Mouse (Mus musculus) layer of hippocampus, adult 2 months (tissue): ENCODE data around the gene Ifit1bl2. TPM values are rescaled to one million over a fixed set of nuclear protein-coding genes. Genes with fewer than 3 reads are reported as not detected.
"Not testable (repeated sequence)": the region's sequence is repeated elsewhere in the genome, so short reads cannot be mapped to it uniquely, and the experiment has no call there.

Experiments used
- DNase-seq, 2 experiments: peaks; one replicate each; pipeline ENCODE4 v3.0.0; 2022; ENCODE audit warnings: low spot score in 2 of 2
- H3K27ac ChIP-seq: fragments of 200-600 bp; 2 replicates; pipeline ENCODE4 v1.8.1; 2022
- H3K4me3 ChIP-seq: fragments of 200-600 bp; 2 replicates; pipeline ENCODE4 v1.8.1; 2022; ENCODE audit warnings: mild to moderate bottlenecking
- CTCF ChIP-seq: fragments of 200-600 bp; conservative IDR thresholded peaks from 2 replicates; pipeline ENCODE4 v1.8.1; 2022; ENCODE audit warnings: antibody characterized with exemption, mild to moderate bottlenecking, moderate library complexity
- total RNA-seq, 2 experiments: library from RNA; stranded (reverse); gene quantifications; 2 replicates each; pipeline ENCODE4 v1.2.3; 2021

The Ifit1bl2 gene
- total RNA-seq, 2 experiments from 2014 or later: 0.27 to 0.38 TPM

GRCm38 (mm10) chr19:34642616-34643015 is 2.1 kb upstream of the Ifit1bl2 start:
- no peak overlapping the region for H3K27ac ChIP-seq
- TF ChIP-seq CTCF: no peak
- DNase-seq: no peak

GRCm38 (mm10) chr19:34636933-34637557 is 3.5 kb downstream of the Ifit1bl2 start:
- DNase-seq: peak; percentile 46 to 70
- no peak overlapping the region for H3K27ac ChIP-seq
- TF ChIP-seq CTCF: peak; percentile 95
- no peak overlapping the region for H3K4me3 ChIP-seq

More at GRCm38 (mm10) chr19:34642616-34643015, 2.1 kb upstream of the Ifit1bl2 start:
- H3K4me3 ChIP-seq: no peak overlapping the region

GRCm38 (mm10) chr19:34633484-34633883 is 7.1 kb downstream of the Ifit1bl2 start:
- no peak overlapping the region for H3K4me3 ChIP-seq
- TF ChIP-seq CTCF: no peak
- no peak overlapping the region for H3K27ac ChIP-seq
- no peak for DNase-seq

- no peak for TF ChIP-seq CTCF
- Histone ChIP-seq H3K27ac (no peak overlapping the region), H3K4me3 (no peak overlapping the region)
- no peak for DNase-seq
These were observed 9.1 kb downstream of the Ifit1bl2 start for GRCm38 (mm10) chr19:34631487-34631886.

- DNase-seq: no peak
- no peak for TF ChIP-seq CTCF
- no peak overlapping the region for H3K4me3 ChIP-seq
- H3K27ac ChIP-seq: no peak overlapping the region
These were observed 13.0 kb downstream of the Ifit1bl2 start for GRCm38 (mm10) chr19:34627496-34627895.

GRCm38 (mm10) chr19:34624663-34625062 is 15.9 kb downstream of the Ifit1bl2 start:
- TF ChIP-seq CTCF: no peak
- no peak overlapping the region for H3K4me3 ChIP-seq
- no peak overlapping the region for H3K27ac ChIP-seq
- DNase-seq: no peak

GRCm38 (mm10) chr19:34623781-34624180 is 16.8 kb downstream of the Ifit1bl2 start:
- no peak for DNase-seq
- Histone ChIP-seq H3K4me3 (no peak overlapping the region), H3K27ac (no peak overlapping the region)
- no peak for TF ChIP-seq CTCF

- DNase-seq: no peak
- H3K4me3 ChIP-seq: no peak overlapping the region
- H3K27ac ChIP-seq: no peak overlapping the region
- no peak for TF ChIP-seq CTCF
These were observed 19.7 kb downstream of the Ifit1bl2 start for GRCm38 (mm10) chr19:34620871-34621270.

GRCm38 (mm10) chr19:34612243-34613001 is 28.1 kb downstream of the Ifit1bl2 start:
- H3K27ac ChIP-seq, DNase-seq, H3K4me3 ChIP-seq: not testable (repeated sequence)

- not testable (repeated sequence) for H3K27ac ChIP-seq, H3K4me3 ChIP-seq, DNase-seq
These were observed 30.4 kb downstream of the Ifit1bl2 start for GRCm38 (mm10) chr19:34610118-34610517.

GRCm38 (mm10) chr19:34607237-34608051 is 33.1 kb downstream of the Ifit1bl2 start, which contains the start of gene Ifit3b:
Gene Ifit3b (plus strand): TSS chr19:34607970.
- peak within 1 kb of the TSS; percentile 80 for H3K27ac ChIP-seq

GRCm38 (mm10) chr19:34605472-34605871 is 35.1 kb downstream of the Ifit1bl2 start:
- DNase-seq: no peak
- TF ChIP-seq CTCF: no peak
- no peak overlapping the region for H3K27ac ChIP-seq
- no peak overlapping the region for H3K4me3 ChIP-seq

More at GRCm38 (mm10) chr19:34607237-34608051, 33.1 kb downstream of the Ifit1bl2 start, which contains the start of gene Ifit3b:
- not testable (repeated sequence) for DNase-seq, H3K4me3 ChIP-seq

GRCm38 (mm10) chr19:34601888-34602287 is 38.7 kb downstream of the Ifit1bl2 start, which contains the start of gene Ifit1bl1:
Gene Ifit1bl1 (minus strand): TSS chr19:34601956.
- not testable (repeated sequence) for DNase-seq, H3K4me3 ChIP-seq, H3K27ac ChIP-seq

- not testable (repeated sequence) for H3K4me3 ChIP-seq, DNase-seq, H3K27ac ChIP-seq
These were observed 41.3 kb downstream of the Ifit1bl2 start for GRCm38 (mm10) chr19:34599250-34599649.
